Mouse (Mus musculus) heart, adult 2 months (tissue): ENCODE results near the gene Ffar4. TPM values are rescaled to one million over a fixed set of nuclear protein-coding genes. Genes with fewer than 3 reads are reported as not detected.

Source experiments
- DNase-seq, 2 experiments: peaks; one replicate each; pipeline ENCODE4 v3.0.0; 2021
- H3K27ac ChIP-seq: fragments of 200-600 bp; 2 replicates; pipeline ENCODE4 v1.8.1; 2022
- H3K27me3 ChIP-seq: fragments of 200-500 bp; 2 replicates; pipeline ENCODE4 v1.6.1; 2012; ENCODE audit warnings: mild to moderate bottlenecking, low read length, inconsistent platforms, mixed read lengths; ENCODE audit not compliant: control insufficient read depth, insufficient read depth
- H3K36me3 ChIP-seq: fragments of 200-500 bp; 2 replicates; pipeline ENCODE4 v1.6.1; 2012; ENCODE audit warnings: low read length, inconsistent platforms; ENCODE audit not compliant: control insufficient read depth, insufficient read depth
- H3K4me1 ChIP-seq: fragments of 200-500 bp; 2 replicates; pipeline ENCODE4 v1.6.1; 2011; ENCODE audit warnings: low read length; ENCODE audit not compliant: control insufficient read depth, insufficient read depth
- H3K4me3 ChIP-seq: fragments of 200-600 bp; 2 replicates; pipeline ENCODE4 v1.8.1; 2022
- H3K79me2 ChIP-seq: fragments of 200-500 bp; replicated peaks from 2 replicates; pipeline ENCODE4 v1.6.1; 2012; ENCODE audit warnings: mild to moderate bottlenecking, inconsistent platforms, low read length, moderate library complexity, mixed read lengths; ENCODE audit not compliant: control insufficient read depth, insufficient read depth
- H3K9ac ChIP-seq: fragments of 200-500 bp; 2 replicates; pipeline ENCODE4 v1.6.1; 2012; ENCODE audit warnings: low read depth, mild to moderate bottlenecking, control low read depth, inconsistent platforms, low read length, mixed read lengths
- CTCF ChIP-seq: fragments of 200-600 bp; IDR thresholded peaks from 2 replicates; pipeline ENCODE4 v1.8.1; 2022; ENCODE audit warnings: antibody characterized with exemption, mild to moderate bottlenecking, moderate library complexity
- EP300 ChIP-seq: fragments of 200-500 bp; IDR thresholded peaks from 2 replicates; pipeline ENCODE4 v1.6.1; 2011; ENCODE audit warnings: low read depth, low read length, control low read depth; ENCODE audit not compliant: insufficient read depth
- POLR2A ChIP-seq: fragments of 200-500 bp; IDR thresholded peaks from 2 replicates; pipeline ENCODE4 v1.6.1; 2011; ENCODE audit warnings: mild to moderate bottlenecking, low read depth, low read length, control low read depth; ENCODE audit not compliant: insufficient read depth
- WGBS: fragments of 180-500 bp; shearing (Covaris S2); methylation state at CpG from one replicate; pipeline ENCODE4 v1.1.7; 2018; 5-methylcytosine and 5-hydroxymethylcytosine counted together
- intact Hi-C: fragments of 180-260 bp; cut with DNase I; formaldehyde crosslinking; loops from one replicate; pipeline ENCODE4 v1.15.1; 2025
- polyA plus RNA-seq: library from polyadenylated mRNA; depleted of rRNA; stranded (reverse); fragments of >200 nt; gene quantifications from 2 replicates; pipeline ENCODE4 v1.2.3, GENCODE M21; 2012; rRNA removed
- total RNA-seq, 2 experiments: library from RNA; stranded (reverse); gene quantifications; 2 replicates each; pipeline ENCODE4 v1.2.3; 2021

Gene Ffar4
- total and polyA plus RNA-seq, 3 experiments, result 0.20 to 2.3 TPM; not detected in 1

GRCm38 (mm10) chr19:38161648-38162354 lies 64.9 kb downstream of the Ffar4 start:
- Histone ChIP-seq H3K27ac (no peak overlapping the region), H3K9ac (no peak overlapping the region), H3K4me1 (peaks cover 1% of the 10 kb centered on the region; the same call in 1 of the 2 replicates), H3K79me2 (no peaks in the 10 kb centered on the region), H3K27me3 (no peaks in the 10 kb centered on the region), H3K4me3 (no peak overlapping the region), H3K36me3 (no peaks in the 10 kb centered on the region; the same call in 1 of the 2 replicates)
- no peak for TF ChIP-seq POLR2A
- TF ChIP-seq CTCF, result no peak
- TF ChIP-seq EP300, result no peak
- 87% methylated on average over 21 of the region's 21 CpGs for WGBS
- DNase-seq, result no peak
- intact Hi-C loops, result no loop called here

Other genes starting within 250 kb of the Ffar4 start
- 1 to 10 TPM; 8.4 to 8.9 TPM for gene Myof, start 53.5 kb upstream of the Ffar4 start, total RNA-seq
- 6.2 and 6.5 TPM in 2 replicates for gene Myof, start 53.5 kb upstream of the Ffar4 start, polyA plus RNA-seq
- gene Cep55, start 42.1 kb upstream of the Ffar4 start, total RNA-seq, result under 1 TPM; 0.27 to 0.44 TPM
- gene Cep55, start 42.1 kb upstream of the Ffar4 start, polyA plus RNA-seq, result 0.18 and 0.20 TPM in 2 replicates
- 1 to 10 TPM; 2.4 to 2.8 TPM for gene Rbp4, start 28.2 kb downstream of the Ffar4 start, total RNA-seq
- gene Rbp4, start 28.2 kb downstream of the Ffar4 start, polyA plus RNA-seq, result 9.5 and 17.0 TPM in 2 replicates
- not detected for gene Pde6c, start 35.7 kb downstream of the Ffar4 start, total RNA-seq
- gene Pde6c, start 35.7 kb downstream of the Ffar4 start, polyA plus RNA-seq, result not detected in 2 replicates
- gene Fra10ac1, start 127.1 kb downstream of the Ffar4 start, total RNA-seq, result 10 to 100 TPM; 12.2 to 12.9 TPM
- 4.7 and 5.6 TPM in 2 replicates for gene Fra10ac1, start 127.1 kb downstream of the Ffar4 start, polyA plus RNA-seq
- 1 to 10 TPM; 2.2 to 4.6 TPM for gene Lgi1, start 167.5 kb downstream of the Ffar4 start, total RNA-seq
- 1.6 and 6.4 TPM in 2 replicates for gene Lgi1, start 167.5 kb downstream of the Ffar4 start, polyA plus RNA-seq